Mouse (Mus musculus) heart, postnatal 0 days (tissue): ENCODE data around the gene Hoxa3. TPM values are rescaled to one million over a fixed set of nuclear protein-coding genes. Genes with fewer than 3 reads are reported as not detected.

Experiments
- ATAC-seq: fragments of 200-750 bp; cut with Nextera tagmentation; 2 replicates; pipeline ENCODE4 v1.8.0; 2017; ENCODE audit warnings: low read depth, moderate number of reproducible peaks, moderate library complexity; ENCODE audit not compliant: insufficient read depth
- DNase-seq: peaks from one replicate; pipeline ENCODE4 v3.0.0-alpha.2; 2016; ENCODE audit warnings: low spot score
- H3K27ac ChIP-seq: fragments of 300-500 bp; sonication (generic); 2 replicates; pipeline ENCODE4 v1.5.1; 2014; ENCODE audit warnings: low read depth, mild to moderate bottlenecking
- H3K27me3 ChIP-seq: fragments of 300-500 bp; sonication (generic); 2 replicates; pipeline ENCODE4 v1.6.1; 2014; ENCODE audit warnings: low read length, mixed read lengths; ENCODE audit not compliant: control insufficient read depth, insufficient read depth
- H3K36me3 ChIP-seq: fragments of 300-500 bp; sonication (generic); replicated peaks from 2 replicates; pipeline ENCODE4 v1.6.1; 2014; ENCODE audit warnings: low read length, mixed read lengths; ENCODE audit not compliant: control insufficient read depth, insufficient read depth
- H3K4me1 ChIP-seq: fragments of 300-500 bp; sonication (generic); 2 replicates; pipeline ENCODE4 v1.6.1; 2014; ENCODE audit warnings: antibody characterized with exemption; ENCODE audit not compliant: control insufficient read depth, insufficient read depth
- H3K4me2 ChIP-seq: fragments of 300-500 bp; sonication (generic); 2 replicates; pipeline ENCODE4 v1.6.1; 2014; ENCODE audit warnings: low read depth, mild to moderate bottlenecking, low read length, moderate library complexity
- H3K4me3 ChIP-seq: fragments of 300-500 bp; sonication (generic); 2 replicates; pipeline ENCODE4 v1.5.1; 2014; ENCODE audit warnings: low read depth, low read length
- H3K9ac ChIP-seq: fragments of 300-500 bp; sonication (generic); replicated peaks from 2 replicates; pipeline ENCODE4 v1.6.1; 2014; ENCODE audit warnings: low read depth, low read length, mixed read lengths
- H3K9me3 ChIP-seq: fragments of 300-500 bp; sonication (generic); replicated peaks from 2 replicates; pipeline ENCODE4 v1.6.1; 2016; ENCODE audit warnings: low read length; ENCODE audit not compliant: control insufficient read depth
- CTCF ChIP-seq: IDR thresholded peaks from 2 replicates; pipeline ENCODE4 v1.5.1; 2016; ENCODE audit warnings: antibody characterized with exemption, control low read depth, low read depth
- EP300 ChIP-seq: IDR thresholded peaks from 2 replicates; pipeline ENCODE4 v1.6.1; 2016; ENCODE audit warnings: antibody characterized with exemption, low read depth
- WGBS: fragments of 180-500 bp; shearing (Covaris S2); extraction: QIAGEN DNeasy Blood & Tissue Kit; methylation state at CpG from one replicate; pipeline ENCODE4 v1.1.7; 2014; 5-methylcytosine and 5-hydroxymethylcytosine counted together
- polyA plus RNA-seq: library from polyadenylated mRNA; unstranded; fragments of >200 nt; fragmentation: Nextera tagmentation; extraction: Ambion mirVana; gene quantifications from 2 replicates; pipeline ENCODE4 v1.2.1, GENCODE M21; 2015
- total RNA-seq: library from RNA; depleted of rRNA; stranded (reverse); fragments of >200 nt; gene quantifications from 2 replicates; pipeline ENCODE4 v1.2.3, GENCODE M21; 2014; ENCODE audit warnings: low replicate concordance

The Hoxa3 gene
- total and polyA plus RNA-seq, 2 experiments from 2014 or later = 0.37 TPM; not detected in 1

DNA sequence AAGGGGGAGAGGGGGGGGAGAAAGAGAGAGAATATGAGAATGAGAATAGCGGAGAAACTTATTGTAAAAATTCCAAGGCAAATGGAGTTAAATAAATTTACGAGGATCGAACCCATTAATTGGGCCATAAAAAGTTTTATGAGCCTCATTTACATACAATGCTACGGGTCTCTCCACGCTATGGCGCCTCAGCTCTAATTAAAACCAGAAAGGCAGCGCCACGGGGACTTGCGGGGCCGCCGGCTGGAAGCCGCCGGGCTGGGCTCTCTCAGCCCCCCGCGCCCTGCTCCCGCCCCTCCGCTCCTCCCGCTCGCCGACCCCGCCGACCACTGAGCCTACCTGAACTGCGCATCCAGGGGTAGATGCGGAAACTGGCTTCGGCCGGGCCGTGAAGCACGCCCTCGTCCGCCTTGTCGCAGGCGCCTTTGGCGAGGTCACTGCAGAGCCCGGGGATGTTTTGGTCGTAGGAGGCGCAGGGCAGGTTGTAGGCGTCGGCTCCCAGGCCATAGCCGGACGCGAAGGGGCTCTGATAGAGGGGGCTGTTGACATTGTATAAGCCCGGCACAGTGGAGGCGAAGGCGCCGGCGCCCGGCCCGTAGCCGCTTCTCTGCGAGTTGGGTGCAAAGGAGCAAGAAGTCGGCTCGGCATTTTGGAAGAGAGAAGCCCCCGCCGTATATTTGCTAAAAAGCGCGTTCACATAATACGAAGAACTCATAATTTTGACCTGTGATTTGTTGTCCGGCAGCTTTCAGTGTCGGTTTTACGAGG is 3.7 kb upstream of the Hoxa3 start:
- no peaks in the 10 kb centered on the region for H3K36me3 ChIP-seq
- H3K4me1 ChIP-seq = no peaks in the 10 kb centered on the region
- TF ChIP-seq EP300 = no peak
- TF ChIP-seq CTCF = no peak
- no peaks in the 10 kb centered on the region for H3K9me3 ChIP-seq
- no peak overlapping the region for H3K27ac ChIP-seq
- ATAC-seq (no peak), DNase-seq (no peak)
- H3K9ac ChIP-seq = no peak overlapping the region
- peak overlapping the region; percentile 45 for H3K4me2 ChIP-seq
- peaks cover 100% of the 10 kb centered on the region for H3K27me3 ChIP-seq
- WGBS = 3% methylated on average over 60 of the region's 60 CpGs
- H3K4me3 ChIP-seq = peak overlapping the region; percentile 33

DNA sequence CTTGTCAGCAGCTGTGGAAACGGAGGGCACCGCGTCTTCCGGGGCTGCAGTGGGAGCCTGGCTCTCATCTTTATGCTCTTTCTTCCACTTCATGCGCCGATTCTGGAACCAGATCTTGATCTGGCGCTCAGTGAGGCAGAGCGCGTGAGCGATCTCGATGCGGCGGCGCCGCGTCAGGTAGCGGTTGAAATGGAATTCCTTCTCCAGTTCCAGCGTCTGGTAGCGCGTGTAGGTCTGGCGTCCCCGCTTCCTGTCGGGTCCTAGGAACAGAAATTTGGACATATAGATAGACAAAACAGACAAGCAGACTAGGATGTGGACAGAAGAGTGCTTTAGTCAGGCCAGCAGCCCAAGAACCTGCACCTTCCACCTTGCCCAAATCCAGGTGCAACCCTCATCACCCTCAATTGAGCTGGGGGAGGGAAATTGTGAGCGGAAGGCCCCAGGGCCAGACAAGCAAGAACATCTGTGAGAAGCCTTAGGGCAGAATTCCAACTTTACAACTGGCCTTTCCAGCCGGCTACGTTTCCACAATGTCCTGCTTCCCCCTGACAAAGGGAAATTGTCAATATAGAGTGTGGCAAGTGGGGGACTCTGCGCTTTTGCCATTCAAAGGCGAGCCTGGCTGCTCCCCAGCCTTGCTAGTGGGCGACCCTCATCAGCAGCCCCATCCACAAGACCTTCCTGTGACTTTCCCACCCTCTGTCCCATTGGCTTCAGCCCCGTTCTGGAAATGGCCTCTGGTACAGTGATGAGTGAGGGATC is 2.8 kb upstream of the Hoxa3 start:
- Histone ChIP-seq H3K27ac (no peak overlapping the region), H3K4me3 (0 out of 2 replicates have a peak overlapping the region, but pooled peaks have one; percentile 7), H3K9me3 (no peaks in the 10 kb centered on the region), H3K4me1 (no peaks in the 10 kb centered on the region), H3K36me3 (no peaks in the 10 kb centered on the region), H3K9ac (no peak overlapping the region), H3K4me2 (no peak overlapping the region), H3K27me3 (peaks cover 100% of the 10 kb centered on the region)
- DNase-seq (no peak), ATAC-seq (no peak)
- TF ChIP-seq CTCF (no peak), EP300 (no peak)
- 4% methylated on average over 30 of the region's 30 CpGs for WGBS

DNA sequence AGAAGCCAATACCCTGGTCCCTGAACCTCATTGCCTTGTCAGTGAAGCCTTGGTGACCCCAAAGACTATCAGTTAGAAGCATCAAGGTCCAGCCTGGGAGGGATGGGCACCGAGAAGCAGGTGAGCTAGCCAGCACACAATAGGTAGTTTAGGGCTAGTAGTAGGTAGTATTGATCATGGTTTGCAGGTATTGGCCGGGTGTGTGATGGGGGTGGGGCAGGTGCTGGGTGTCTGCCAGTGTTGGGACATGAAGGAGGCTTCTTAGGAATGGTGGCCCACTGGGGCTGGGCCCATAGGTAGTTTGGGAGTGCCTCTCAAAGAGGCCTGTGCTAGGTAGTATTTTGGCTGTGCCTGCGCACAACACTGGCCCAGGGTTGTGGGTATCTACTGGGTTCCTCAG is 1.9 kb upstream of the Hoxa3 start:
- no peak for DNase-seq

DNA sequence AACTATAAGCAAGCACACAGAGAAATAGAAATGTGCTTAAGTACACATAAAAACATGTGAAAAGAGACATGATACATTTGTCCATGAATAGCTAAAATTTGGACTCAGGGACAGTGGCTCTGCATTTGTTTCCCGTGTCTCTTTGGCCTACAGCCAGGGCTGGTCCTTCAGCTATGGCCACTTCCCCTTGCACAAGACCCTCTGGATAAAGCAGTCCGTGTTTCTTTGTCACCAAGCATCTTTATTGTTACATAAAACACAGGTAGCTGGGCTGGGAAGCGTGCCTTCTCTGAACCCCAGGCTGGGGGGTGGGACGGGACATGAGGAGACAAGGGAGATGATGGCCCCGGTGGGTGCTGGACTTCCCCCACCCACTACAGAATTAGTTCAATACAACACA is 1.1 kb upstream of the Hoxa3 start:
- no peaks in the 10 kb centered on the region for H3K9me3 ChIP-seq
- ATAC-seq (no peak), DNase-seq (no peak)
- H3K4me3 ChIP-seq = no peak overlapping the region
- no peak overlapping the region for H3K9ac ChIP-seq
- no peak overlapping the region for H3K4me2 ChIP-seq
- WGBS = 15% methylated on average over 5 of the region's 5 CpGs
- H3K36me3 ChIP-seq = no peaks in the 10 kb centered on the region
- H3K27ac ChIP-seq = no peak overlapping the region
- no peaks in the 10 kb centered on the region for H3K4me1 ChIP-seq
- peaks cover 100% of the 10 kb centered on the region for H3K27me3 ChIP-seq
- TF ChIP-seq EP300 (no peak), CTCF (no peak)

More for the DNA sequence above, 1.9 kb upstream of the Hoxa3 start:
- Histone ChIP-seq H3K27ac (no peak overlapping the region), H3K27me3 (peaks cover 100% of the 10 kb centered on the region), H3K9ac (no peak overlapping the region), H3K9me3 (no peaks in the 10 kb centered on the region), H3K4me3 (no peak overlapping the region), H3K36me3 (no peaks in the 10 kb centered on the region), H3K4me2 (no peak overlapping the region), H3K4me1 (no peaks in the 10 kb centered on the region)
- 21% methylated on average over 3 of the region's 3 CpGs for WGBS
- no peak for TF ChIP-seq EP300
- no peak for TF ChIP-seq CTCF
- ATAC-seq = no peak

DNA sequence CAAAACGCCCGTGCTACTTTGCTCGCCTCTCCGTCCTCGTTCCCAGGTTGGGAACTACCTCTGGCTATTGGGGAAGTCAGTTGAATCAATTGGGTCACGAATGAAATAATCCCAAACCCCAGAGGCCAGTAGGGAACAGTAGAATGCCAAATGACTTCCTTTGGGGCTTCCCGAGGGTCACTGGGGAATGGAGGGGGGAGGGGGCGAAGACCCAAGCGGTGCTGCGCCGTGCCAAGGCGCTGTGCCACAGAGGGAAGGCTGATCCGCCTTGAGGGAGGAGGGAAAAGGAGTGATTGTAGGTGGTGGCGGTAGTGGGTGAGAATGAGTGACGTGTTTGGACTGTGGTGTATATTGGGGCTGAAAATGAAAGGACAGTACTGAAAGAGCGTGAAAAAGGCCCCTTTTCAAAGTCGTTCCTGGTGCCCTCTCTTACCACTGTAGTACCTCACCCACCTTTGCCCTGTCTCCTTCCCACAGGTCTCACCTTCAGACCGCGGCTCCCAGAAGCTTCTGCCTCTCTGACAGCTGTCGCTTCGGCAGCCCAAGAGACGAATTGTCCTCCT is 499 bp downstream of the Hoxa3 start:
- no peak overlapping the region for H3K27ac ChIP-seq

More for the DNA sequence above, 499 bp downstream of the Hoxa3 start:
- Histone ChIP-seq H3K9ac (no peak overlapping the region), H3K27me3 (peaks cover 99% of the 10 kb centered on the region), H3K4me3 (peak overlapping the region; percentile 32), H3K9me3 (no peaks in the 10 kb centered on the region), H3K4me2 (peak overlapping the region; percentile 43), H3K36me3 (no peaks in the 10 kb centered on the region), H3K4me1 (no peaks in the 10 kb centered on the region)
- TF ChIP-seq CTCF (no peak), EP300 (no peak)
- 3% methylated on average over 22 of the region's 22 CpGs for WGBS
- ATAC-seq (no peak), DNase-seq (no peak)
